Mouse (Mus musculus) left cerebral cortex, adult 11 months (tissue): Measurements from ENCODE around the gene Arhgap17.

Experiments used
- DNase-seq: peaks from one replicate; pipeline ENCODE4 v3.0.0; 2022; ENCODE audit warnings: low spot score

Arhgap17 gene

DNA sequence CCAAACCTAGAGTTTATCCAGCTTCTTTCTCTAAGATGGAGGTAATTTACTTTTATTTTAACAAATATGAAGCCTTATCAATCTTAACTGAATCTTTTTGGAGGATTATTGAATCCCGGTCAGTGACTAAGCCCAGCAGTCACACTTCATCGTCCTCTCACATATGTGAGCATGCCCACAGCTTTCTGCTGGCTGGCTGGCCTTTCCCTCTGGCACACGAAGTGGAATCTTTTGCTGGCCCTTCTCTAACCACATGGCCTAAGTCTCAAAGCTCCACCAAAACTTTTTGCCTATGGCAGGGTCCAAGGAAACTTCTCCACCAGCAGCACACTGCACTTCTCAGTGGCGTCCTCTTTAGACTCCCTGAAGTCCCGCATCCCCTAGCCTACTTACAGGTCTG, 27.8 kb downstream of the Arhgap17 start:
- DNase-seq = no peak

DNA sequence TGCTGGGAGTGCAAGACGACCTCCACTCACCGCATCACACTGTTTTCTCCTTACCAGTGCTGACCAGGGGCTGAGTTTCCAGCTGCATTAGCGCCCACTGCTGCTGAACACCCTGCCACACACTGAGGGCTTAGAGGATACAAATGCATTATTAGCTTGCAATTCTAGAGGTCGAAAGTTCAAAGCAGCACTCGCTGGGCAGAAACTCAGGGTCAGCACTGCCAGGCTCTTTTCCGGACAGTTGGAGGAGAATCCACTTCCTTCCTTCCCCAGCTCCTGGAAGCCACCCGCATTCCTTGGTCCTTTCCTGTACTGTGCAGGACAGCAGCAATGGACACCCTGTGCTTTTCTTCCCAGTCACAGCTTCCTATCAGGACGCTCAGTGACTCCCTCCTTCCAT, 31.4 kb downstream of the Arhgap17 start:
- DNase-seq = no peak

DNA sequence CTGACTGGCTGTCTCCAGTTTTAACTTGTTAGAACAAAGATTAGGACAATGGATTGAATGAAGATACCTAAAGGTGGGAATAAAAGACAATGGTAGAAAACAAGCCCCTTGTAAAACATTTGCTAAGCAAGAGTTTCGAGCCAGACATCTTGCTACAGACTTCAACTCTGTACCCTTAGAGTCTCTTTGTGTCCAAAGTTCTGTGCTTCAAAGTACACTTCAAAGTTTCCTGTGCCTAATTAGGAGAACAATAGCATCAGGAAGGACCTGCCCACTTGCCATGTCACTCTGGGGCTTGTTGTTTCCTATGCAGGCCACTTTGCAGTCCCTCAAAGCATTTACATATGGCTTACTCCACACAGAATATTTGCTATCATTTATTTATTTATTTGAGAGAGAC, 33.4 kb downstream of the Arhgap17 start:
- DNase-seq = no peak

DNA sequence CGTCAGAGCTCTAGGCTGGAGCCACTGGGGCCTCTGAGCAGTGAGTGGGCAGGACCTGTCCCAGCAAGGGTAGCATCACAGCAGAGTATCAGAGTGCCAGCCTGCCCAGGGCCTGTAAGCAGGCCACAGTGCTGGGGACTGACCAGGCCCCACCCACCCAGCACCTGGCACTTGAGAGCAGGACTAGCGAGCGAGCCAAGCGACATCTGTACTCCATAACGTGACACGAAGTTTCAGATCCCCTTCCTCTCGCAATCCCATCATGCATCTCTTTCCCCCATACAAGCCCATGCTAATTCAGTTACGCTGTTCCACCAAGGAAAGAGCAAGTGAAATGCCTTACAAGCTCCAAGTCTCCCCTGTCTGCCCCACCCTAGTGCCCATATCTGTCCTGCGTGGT, 39.2 kb downstream of the Arhgap17 start:
- DNase-seq = no peak

DNA sequence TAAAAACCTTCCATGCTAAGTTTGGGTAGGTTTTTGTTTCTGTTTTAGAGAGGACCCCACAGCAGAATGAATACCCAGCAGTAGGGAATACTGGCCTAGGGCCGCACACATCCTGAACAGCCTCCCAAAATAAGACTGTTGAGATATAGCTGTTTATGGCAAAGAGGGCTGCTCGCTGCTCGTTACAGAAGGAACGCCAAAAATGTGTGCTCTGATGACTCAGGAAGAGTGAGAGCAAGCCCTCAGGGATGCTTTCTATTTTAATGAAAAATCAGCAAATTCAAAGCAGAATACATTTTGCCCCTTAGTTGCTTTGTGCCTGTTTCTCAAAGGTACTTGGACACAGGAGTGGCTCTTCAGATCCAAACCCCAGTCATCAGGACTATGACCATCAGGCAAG, 41.8 kb downstream of the Arhgap17 start:
- DNase-seq = no peak

DNA sequence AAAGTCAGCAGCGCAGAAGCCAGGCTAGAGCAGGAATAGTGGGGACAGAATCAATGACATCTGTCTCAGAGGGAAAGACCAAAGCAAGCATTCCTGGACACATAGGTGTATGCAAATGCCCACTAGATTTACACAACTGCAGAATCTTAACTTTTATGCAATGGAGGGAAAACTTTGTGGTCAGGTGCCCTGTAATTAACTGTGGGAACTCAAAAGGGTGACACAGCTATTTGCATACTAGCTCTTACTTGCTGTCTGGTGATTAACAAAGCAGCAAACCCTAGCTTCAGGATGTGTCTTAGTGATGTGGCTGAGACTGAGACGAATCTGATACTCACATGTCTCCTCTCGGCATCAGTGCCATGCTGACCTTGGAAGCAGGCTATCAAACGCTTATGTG, 42.8 kb downstream of the Arhgap17 start:
- DNase-seq = no peak

DNA sequence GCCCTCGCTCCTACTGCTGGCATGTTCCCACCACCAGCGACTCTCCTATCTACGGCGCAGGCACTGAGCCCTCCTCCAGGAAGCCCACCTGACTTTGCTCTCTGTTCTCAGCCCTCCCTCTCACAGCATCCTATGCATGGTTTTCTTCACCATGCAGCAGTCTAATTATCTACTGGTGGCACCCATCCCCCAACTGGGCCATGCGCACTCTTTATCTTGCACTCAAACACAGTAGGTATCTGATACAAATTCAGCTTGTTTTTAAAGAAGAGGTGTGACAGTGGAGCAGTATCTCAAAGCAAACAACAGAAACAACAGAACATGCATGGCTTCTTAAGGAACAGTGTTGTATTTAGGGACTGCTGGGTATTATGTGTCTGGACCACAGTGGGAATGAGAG, 43.7 kb downstream of the Arhgap17 start:
- no peak for DNase-seq

DNA sequence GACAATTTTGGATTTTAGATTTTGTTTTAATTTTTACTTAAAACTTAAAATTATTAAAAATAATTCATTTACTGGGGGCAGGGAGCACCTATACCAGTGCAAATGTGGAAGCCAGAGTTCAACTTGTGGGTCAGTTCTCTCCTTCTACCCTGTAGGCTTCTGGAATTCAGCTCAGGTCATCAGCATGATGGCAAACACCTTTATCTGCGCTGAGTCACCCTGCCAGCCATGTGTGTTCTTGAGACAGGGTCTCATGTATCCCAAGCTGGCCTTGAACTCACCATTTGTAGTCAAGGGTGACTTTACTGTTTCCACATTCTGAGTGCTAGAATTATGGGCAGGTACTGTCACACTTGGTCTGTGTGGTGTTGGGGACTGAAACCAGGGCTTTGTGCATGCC, 45.6 kb downstream of the Arhgap17 start:
- no peak for DNase-seq

DNA sequence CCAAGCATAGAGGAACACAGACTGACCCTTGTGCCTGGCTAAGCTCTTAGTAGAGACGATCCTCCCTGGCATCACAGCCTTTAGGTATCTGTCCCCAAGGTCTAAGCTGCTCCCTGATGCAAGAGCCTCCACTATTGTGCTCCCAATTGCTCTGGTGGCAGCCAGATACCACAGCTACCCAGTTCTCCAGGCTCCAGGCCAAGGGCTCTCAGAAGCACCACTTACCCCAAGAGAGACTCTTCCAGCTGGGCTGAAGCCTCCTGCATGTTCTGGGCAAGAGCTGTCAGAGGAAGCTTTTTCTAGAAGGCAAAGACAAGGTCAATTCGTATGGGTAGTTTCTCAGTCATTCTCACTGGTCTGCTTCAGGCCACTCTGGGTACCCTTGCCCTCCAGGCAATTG, 46.3 kb downstream of the Arhgap17 start:
- DNase-seq = no peak

DNA sequence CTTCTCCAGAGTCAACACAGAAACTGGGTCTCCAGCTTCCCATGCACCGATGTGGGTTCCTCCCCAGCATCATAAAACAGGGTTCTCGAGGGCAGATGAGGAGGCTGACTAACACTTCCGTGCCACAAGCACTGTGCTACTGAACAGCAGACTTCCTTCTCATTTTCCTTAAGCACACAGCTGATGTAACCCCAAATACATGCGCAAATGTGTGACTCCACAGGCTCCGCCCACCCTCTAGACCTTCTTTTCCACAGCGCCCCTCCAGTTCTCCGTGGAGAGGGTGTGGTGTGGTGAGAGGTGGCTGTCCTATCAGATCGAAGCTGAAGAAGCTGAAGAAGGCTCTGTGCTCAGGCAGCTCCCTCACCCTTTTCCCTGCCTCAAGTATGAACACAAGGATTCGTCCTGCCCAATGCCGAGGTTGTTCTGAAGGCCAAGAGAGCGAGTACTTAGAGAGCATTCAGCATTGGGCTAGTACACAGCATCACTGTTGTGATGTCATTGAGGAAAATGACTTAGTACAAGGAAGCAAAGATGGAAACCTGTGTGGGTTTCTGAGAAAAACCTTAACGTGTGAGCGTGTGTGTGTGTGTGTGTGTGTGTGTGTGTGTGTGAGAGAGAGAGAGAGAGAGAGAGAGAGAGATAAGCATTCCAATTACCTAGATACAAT, 47.1 kb downstream of the Arhgap17 start:
- DNase-seq = no peak

DNA sequence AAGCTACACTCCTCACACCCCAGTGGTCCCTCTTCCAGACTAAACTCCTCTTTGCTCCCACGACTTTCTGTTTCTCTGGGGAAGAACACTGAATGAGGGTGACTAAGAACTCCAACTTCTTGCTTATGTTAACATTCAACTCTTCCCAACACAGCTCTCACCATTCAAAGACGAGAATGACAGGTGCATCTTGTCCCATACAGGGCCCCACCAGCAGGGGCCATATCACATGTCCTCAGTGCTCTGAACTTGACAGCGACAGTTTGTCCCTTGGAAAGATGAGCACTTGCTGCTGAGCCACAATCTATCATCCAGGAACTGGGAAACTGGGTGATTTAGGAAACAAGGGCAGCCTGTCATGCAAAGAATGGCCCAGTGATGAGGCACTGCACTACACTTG, 57.0 kb downstream of the Arhgap17 start:
- no peak for DNase-seq

DNA sequence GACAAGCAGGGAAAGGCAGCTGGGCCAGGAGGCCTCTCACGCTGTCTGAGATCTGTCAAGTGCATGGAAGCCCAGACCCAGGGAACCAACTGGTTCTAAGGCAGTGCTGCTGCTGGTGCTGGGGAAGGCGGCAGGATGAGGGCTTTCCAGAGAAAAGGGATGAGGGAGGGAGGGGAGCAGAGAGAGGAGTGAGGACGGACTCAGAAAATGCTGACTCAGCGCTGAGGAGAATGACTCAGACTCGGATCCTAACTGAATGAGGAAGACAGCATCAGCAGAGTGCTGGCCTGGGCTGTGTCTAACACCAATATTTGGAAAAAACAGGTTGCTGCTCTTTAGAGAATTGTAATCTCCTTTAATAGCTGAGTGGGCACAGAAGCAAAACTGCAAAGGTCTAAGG, 57.9 kb downstream of the Arhgap17 start:
- no peak for DNase-seq

DNA sequence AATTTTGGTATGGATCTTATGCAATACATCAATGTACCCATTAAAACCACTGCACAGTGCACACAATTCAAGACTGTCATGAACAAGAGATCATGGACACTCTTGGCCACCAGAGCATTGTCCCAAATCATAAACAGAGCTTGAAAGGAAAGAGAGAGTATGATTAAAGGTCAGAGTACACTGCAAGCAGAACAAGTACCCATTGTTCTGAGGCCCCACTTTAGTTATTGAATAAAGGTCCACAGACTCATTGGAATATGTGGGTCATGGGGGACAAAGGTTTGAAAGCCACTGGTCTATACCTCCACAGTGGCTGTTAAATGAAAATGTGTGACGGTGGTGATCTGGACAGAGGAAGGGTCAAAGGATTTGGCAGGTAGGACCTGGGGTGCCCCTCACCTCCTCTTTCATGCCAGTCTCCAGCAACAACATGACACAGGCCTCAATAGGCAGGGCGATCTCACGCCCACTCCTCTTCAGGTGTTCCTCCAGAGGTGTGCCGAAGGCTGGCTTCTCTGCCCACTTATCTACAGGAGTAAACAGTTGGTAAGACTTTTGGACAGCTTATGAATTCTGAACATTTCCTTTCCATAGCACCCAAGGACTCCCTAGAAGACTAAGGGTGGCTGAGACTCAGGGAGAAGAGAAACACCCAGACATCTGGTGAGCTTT, 61.7 kb downstream of the Arhgap17 start:
- no peak for DNase-seq

DNA sequence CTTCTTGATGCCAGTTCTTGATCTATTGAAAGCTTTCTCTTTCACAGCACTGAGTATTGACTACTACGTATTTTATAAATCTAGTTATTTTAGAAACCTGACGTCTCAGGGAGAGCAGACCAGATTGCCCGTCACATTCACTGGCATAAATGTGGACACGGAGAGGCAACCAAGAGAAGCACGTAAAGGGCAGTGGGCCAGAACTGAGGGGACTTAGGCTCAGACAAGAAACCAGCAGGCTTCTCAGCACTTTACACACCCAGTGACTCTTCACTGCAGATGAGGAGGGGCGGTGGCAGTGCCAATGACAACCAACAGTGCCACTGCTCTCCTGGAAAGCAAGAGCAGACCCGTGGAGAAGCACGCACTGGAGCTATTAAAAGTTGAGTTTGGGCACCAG, 62.5 kb downstream of the Arhgap17 start:
- no peak for DNase-seq

DNA sequence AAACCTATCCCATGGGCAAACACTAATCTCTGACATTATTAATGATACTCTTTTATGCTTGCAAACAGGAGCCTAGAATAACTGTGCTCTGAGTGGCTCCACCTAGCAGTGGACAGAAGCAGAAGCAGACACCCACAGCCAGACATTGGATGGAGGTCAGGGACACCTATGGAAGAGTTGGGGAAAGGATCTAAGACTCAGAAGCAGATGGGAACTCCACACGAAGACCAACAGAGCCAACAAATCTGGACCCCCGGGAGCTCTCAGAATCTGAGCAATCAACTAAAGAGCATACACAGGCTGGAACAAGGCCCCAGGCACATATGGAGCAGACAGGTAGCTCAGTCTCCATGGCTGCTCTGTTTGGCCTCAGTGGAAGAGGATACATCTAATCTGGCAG, 64.3 kb downstream of the Arhgap17 start:
- DNase-seq = no peak

DNA sequence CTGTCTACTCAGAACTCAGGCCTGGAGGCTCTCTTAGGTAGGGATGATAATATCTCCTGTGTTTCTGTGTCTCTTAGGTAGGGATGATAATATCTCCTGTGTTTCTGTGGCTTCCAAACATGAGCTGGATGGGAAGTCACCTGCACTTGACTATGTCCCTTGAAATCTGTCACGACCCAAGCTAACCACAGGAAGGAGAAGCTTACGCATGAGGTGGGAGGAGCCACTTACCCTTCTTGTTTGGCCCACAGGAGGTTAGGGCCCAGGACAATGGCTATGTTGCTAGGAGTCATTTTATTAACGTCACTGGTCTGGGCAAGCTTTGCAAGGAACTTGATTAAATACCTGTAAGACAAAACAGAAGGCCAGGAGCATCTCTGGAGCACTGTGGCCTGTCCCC, 69.5 kb downstream of the Arhgap17 start:
- DNase-seq = no peak

DNA sequence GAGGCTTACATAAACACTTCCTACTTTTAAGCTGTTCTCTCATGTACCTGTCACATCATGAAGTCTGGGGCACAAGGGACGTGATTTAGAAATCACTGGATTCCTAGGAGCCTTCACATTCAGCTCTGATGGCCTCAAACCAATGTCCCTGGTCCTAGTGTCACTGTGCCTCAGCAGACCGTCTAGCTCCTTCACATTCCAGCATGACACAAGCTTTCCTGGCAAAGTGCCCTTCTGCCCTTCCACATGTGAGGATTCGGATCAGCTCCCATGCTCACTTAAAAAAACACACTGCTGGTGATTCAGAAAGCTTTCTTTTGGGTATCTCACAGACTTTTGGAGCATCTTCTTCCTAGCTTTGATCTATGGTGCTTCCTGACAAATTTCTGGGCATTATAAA, 71.5 kb downstream of the Arhgap17 start:
- no peak for DNase-seq

DNA sequence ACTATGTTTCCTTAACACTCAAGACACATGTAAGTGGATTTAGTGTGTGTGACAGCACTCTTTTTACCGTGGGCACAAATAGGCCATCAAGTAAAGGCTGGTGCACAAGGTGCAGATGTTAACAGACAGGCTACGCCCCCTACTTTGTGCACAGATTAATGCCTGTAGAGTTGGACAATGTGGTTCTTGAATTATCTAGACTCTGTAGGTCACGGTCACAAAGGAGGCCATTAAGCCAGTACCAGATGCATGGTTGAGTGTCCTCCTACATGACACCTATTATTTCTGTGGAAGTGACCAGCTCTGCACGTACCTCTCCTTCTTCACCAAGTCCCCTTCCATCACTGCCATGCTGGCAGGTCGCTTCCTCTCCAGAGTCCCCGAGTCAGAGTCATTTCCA, 73.6 kb downstream of the Arhgap17 start:
- no peak for DNase-seq

DNA sequence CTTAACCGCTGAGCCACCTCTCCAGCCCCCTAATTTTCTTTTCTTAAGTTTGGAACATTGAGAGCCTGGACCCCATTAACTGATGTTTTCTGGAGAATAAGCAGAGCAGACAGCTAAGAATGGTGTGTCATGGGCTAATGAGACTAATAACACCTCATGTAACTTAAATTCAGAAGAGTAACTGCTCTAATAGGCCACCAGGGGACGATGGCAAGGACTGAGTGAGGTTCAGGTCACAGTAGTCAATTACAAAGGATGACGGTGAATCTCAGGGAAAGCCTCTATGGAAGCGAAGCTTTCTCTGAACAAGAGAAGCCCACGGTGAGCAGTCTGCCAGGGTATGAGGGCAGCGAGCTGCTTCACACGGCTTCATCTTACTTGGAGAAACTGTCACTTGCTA, 74.3 kb downstream of the Arhgap17 start:
- DNase-seq = no peak

DNA sequence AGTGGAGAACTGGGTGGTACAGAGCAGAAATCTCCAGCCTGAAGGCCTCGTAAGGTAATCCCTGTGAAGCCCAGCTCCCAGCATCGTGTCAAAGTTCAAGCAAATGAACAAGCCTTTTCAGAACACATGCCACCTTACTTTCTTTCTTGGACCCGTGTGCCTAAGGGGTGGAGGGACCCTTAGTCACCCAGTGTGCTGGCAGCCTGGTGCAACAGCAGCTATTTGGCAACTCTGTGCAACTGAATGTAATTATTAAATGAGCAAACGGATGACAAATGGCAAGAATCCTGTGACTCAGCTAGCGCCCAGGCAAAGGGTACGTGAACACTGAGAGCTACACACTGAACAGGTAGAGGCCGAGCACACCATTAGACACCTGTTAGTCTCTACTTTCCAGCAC, 75.8 kb downstream of the Arhgap17 start:
- DNase-seq = no peak

DNA sequence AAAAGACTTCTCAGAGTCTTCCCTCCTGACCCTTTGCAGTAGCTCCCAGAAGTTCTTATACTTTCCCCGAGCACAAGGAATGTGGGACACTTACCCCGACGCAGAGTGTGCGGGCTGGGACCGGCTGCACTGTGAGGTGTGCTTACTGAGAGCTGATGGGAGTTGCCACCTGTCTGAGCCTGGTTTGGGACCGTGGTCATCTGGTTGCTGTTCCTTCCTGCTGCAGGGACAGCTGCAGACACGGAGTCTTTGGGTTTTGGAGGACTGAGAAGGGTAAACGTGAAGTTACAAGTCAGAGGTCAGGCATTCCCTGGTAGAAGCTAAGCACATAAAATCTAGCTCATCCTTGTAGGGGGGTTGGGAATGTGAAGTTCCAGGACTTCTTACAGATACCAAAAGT, 77.8 kb downstream of the Arhgap17 start:
- DNase-seq = no peak

DNA sequence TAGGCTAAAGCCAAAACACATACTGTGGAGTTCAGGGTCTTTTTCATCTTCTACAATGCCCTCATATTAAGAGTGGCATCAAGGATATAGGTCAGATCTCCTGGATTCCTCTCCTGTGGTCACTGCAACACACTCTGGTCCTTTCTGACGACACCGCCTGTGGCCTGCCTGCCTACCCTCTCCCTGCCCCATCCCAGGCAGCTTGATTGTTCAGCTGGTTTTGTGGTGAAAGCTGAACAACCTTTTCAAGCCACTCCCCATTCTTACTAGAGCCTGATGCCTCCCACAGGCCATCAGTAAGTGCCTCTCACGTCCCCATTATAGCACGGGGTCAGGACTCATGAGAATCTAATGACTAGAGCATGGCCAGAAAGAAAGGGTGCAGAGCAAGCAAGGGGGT, 80.5 kb downstream of the Arhgap17 start:
- no peak for DNase-seq

DNA sequence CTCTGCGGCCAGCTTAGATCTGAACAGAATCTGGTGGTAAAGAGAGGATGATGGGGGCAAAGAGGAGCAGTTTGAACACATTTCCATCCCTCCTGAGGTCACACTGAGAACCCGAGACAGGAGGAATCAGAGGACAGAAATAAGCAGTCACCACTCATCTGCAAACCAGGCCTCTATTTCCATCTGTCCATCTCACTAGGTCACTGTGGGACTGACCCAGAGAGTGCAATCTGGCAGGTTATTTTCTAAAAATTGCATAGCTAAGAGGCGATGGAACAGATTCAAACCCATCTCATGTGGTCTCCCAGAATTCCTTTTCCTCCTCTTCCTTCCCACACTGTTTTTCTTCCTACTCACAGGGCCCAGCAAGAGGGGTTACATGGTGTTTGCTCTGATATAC, 81.8 kb downstream of the Arhgap17 start:
- no peak for DNase-seq

DNA sequence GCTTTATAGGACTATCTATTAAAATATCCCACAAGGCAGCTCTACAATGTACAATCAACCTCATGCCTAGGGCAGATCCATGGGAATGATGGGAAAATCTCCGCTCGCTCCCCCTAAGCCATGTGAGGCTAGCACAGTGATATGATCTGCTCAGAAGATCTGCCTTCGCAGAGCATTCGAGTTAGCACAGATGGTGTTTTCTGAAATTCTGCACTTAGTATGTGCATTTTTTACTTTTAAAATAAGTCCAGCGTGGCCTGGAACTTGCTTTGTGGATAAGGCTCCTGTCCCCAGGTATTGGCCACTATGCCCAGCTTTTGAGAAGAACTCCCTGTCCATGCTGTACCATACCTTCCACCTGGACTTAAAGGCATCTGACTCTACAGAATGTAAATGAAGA, 83.8 kb downstream of the Arhgap17 start:
- DNase-seq = no peak
